Comparison of ENCODE assay signal across 16 mouse cellular contexts in genomic region chr6:89034455-89034854, GRCm38 (mm10).
DNase-seq lines count a peak whose midpoint lies in the region; ATAC-seq and TF ChIP-seq lines count a peak whose summit lies in the region.
"Had no signal": no experiment of that assay in that cellular context is flagged by ENCODE, and none has a peak within 500 bp of the region (broad histone marks: within the 10 kb centered on the region; RNA-seq: fewer than 3 reads in every experiment).

No protein-coding gene starts in this region.

- no peaks in the 10 kb centered on the region for H3K36me3 ChIP-seq in forebrain, embryonic 10.5 days (replicated peaks)
- H3K36me3 ChIP-seq in forebrain, embryonic 11.5 days (ENCODE audit: control insufficient read depth, insufficient read depth, low read length), result no peaks in the 10 kb centered on the region
- no peaks in the 10 kb centered on the region for H3K36me3 ChIP-seq in kidney, adult 2 months (ENCODE audit: control insufficient read depth, insufficient read depth, low read length)
- H3K36me3 ChIP-seq in kidney, embryonic 16.5 days (ENCODE audit: insufficient read depth, low read length), result no peaks in the 10 kb centered on the region
- no peaks in the 10 kb centered on the region for H3K36me3 ChIP-seq in forebrain, embryonic 12.5 days (replicated peaks)
- H3K36me3 ChIP-seq: embryonic facial prominence, embryonic 10.5 days; limb, embryonic 13.5 days; neural tube, embryonic 12.5 days had no signal

- WGBS in forebrain, embryonic 10.5 days, result 62% methylated on average over 3 of the region's 3 CpGs
- WGBS in forebrain, embryonic 11.5 days, result 67% methylated on average over 3 of the region's 3 CpGs
- 55% methylated on average over 3 of the region's 3 CpGs for WGBS in kidney, adult 2 months
- WGBS in kidney, embryonic 16.5 days, result 55% methylated on average over 3 of the region's 3 CpGs
- WGBS in forebrain, embryonic 12.5 days, result 63% methylated on average over 3 of the region's 3 CpGs

- peaks cover 38% of the 10 kb centered on the region for H3K4me1 ChIP-seq in forebrain, embryonic 10.5 days
- H3K4me1 ChIP-seq in forebrain, embryonic 11.5 days (replicated peaks; ENCODE audit: control insufficient read depth, insufficient read depth, low read length), result peaks cover 11% of the 10 kb centered on the region; the same call in 1 of the 2 replicates
- no peaks in the 10 kb centered on the region for H3K4me1 ChIP-seq in kidney, adult 2 months (ENCODE audit: control insufficient read depth, insufficient read depth, low read length)
- peaks cover 10% of the 10 kb centered on the region; the same call in 1 of the 2 replicates for H3K4me1 ChIP-seq in kidney, embryonic 16.5 days (ENCODE audit: insufficient read depth, low read length)
- H3K4me1 ChIP-seq in forebrain, embryonic 12.5 days, result peaks cover 24% of the 10 kb centered on the region
- H3K4me1 ChIP-seq: limb, embryonic 13.5 days had no signal

- H3K4me2 ChIP-seq in forebrain, embryonic 11.5 days (ENCODE audit: low read depth, low read length, severe bottlenecking), result no peak overlapping the region
- H3K4me2 ChIP-seq in kidney, embryonic 16.5 days (replicated peaks; ENCODE audit: low read depth, low read length), result no peak overlapping the region
- no peak overlapping the region for H3K4me2 ChIP-seq in forebrain, embryonic 12.5 days
- H3K4me2 ChIP-seq: limb, embryonic 13.5 days; lung, embryonic 14.5 days had no signal

- ATAC-seq in forebrain, embryonic 11.5 days (replicated peaks; ENCODE audit: low FRiP score), result no peak
- no peak; the same call in 1 of the 2 replicates for ATAC-seq in kidney, embryonic 16.5 days (ENCODE audit: low FRiP score, low TSS enrichment)
- no peak for ATAC-seq in forebrain, embryonic 12.5 days (ENCODE audit: low FRiP score)
- ATAC-seq in CD4-positive, CD25-positive, alpha-beta regulatory T cell, adult 4 months, result no peak
- ATAC-seq: intestine, postnatal 0 days had no signal

- H3K9ac ChIP-seq in forebrain, embryonic 11.5 days (ENCODE audit: low read length), result no peak overlapping the region
- H3K9ac ChIP-seq in kidney, embryonic 16.5 days (replicated peaks; ENCODE audit: low read length), result no peak overlapping the region
- no peak overlapping the region for H3K9ac ChIP-seq in forebrain, embryonic 12.5 days
- H3K9ac ChIP-seq: limb, embryonic 13.5 days; lung, embryonic 14.5 days; neural tube, embryonic 12.5 days had no signal

- H3K27me3 ChIP-seq in forebrain, embryonic 10.5 days (ENCODE audit: poor library complexity, severe bottlenecking), result peaks cover 54% of the 10 kb centered on the region
- no peaks in the 10 kb centered on the region for H3K27me3 ChIP-seq in forebrain, embryonic 11.5 days (ENCODE audit: control insufficient read depth, insufficient read depth, low read length)
- H3K27me3 ChIP-seq in kidney, adult 2 months (replicated peaks; ENCODE audit: control insufficient read depth, insufficient read depth, low read length), result no peaks in the 10 kb centered on the region
- no peaks in the 10 kb centered on the region for H3K27me3 ChIP-seq in kidney, embryonic 16.5 days (ENCODE audit: insufficient read depth, low read length)
- peaks cover 78% of the 10 kb centered on the region for H3K27me3 ChIP-seq in forebrain, embryonic 12.5 days
- H3K27me3 ChIP-seq: Patski had no signal

- H3K4me3 ChIP-seq in forebrain, embryonic 10.5 days, result no peak overlapping the region
- no peak overlapping the region for H3K4me3 ChIP-seq in forebrain, embryonic 11.5 days (ENCODE audit: low read depth, low read length)
- H3K4me3 ChIP-seq in kidney, adult 2 months (ENCODE audit: insufficient read depth, low read depth, low read length), result no peak overlapping the region
- no peak overlapping the region for H3K4me3 ChIP-seq in kidney, embryonic 16.5 days (ENCODE audit: low read length)
- no peak overlapping the region for H3K4me3 ChIP-seq in forebrain, embryonic 12.5 days (replicated peaks)
- H3K4me3 ChIP-seq: embryonic facial prominence, embryonic 10.5 days; erythroblast, embryonic 14.5 days; limb, embryonic 13.5 days; neural tube, embryonic 12.5 days had no signal

- no peak for TF ChIP-seq POLR2A in kidney, adult 2 months (IDR thresholded peaks at IDR 0.05; ENCODE audit: low read depth, low read length)

- DNase-seq in forebrain, embryonic 10.5 days (ENCODE audit: extremely low spot score, low spot score), result no peak
- DNase-seq in forebrain, embryonic 11.5 days (ENCODE audit: low spot score), result no peak
- DNase-seq in kidney, adult 2 months, result peak; percentile 10
- DNase-seq in lung, postnatal 36 days, result peak; percentile 67
- DNase-seq in gastrocnemius, adult 18-20 months (ENCODE audit: low spot score), result no peak
- DNase-seq: right cerebral cortex, postnatal 25 days had no signal

- no peaks in the 10 kb centered on the region for H3K9me3 ChIP-seq in forebrain, embryonic 10.5 days
- H3K9me3 ChIP-seq in forebrain, embryonic 11.5 days (ENCODE audit: control insufficient read depth, low read length), result no peaks in the 10 kb centered on the region
- no peaks in the 10 kb centered on the region for H3K9me3 ChIP-seq in kidney, embryonic 16.5 days (ENCODE audit: low read length)
- no peaks in the 10 kb centered on the region for H3K9me3 ChIP-seq in forebrain, embryonic 12.5 days
- H3K9me3 ChIP-seq: embryonic facial prominence, embryonic 10.5 days; limb, embryonic 13.5 days; neural tube, embryonic 12.5 days had no signal

- H3K27ac ChIP-seq in forebrain, embryonic 10.5 days, result peak overlapping the region; percentile 35; the same call in 1 of the 2 replicates
- no peak overlapping the region for H3K27ac ChIP-seq in forebrain, embryonic 11.5 days (ENCODE audit: low read depth, low read length)
- H3K27ac ChIP-seq in kidney, adult 2 months (ENCODE audit: insufficient read depth, low read depth, low read length), result no peak overlapping the region
- no peak overlapping the region for H3K27ac ChIP-seq in kidney, embryonic 16.5 days (ENCODE audit: low read length)
- H3K27ac ChIP-seq in forebrain, embryonic 12.5 days, result peak overlapping the region; percentile 81
- H3K27ac ChIP-seq: limb, embryonic 13.5 days; neural tube, embryonic 12.5 days had no signal

- no peak for TF ChIP-seq CTCF in kidney, adult 2 months (conservative IDR thresholded peaks at IDR 0.05; ENCODE audit: insufficient read depth, insufficient read length, low read depth, low read length)

Comparison
In these comparisons a context has a peak if more than half of its experiments do, and no peak if none do; other contexts are left out.
1. H3K27ac ChIP-seq: peak in forebrain, embryonic 10.5 days (single experiment) and forebrain, embryonic 12.5 days (single experiment); none in forebrain, embryonic 11.5 days (single experiment), kidney, adult 2 months (single experiment) and kidney, embryonic 16.5 days (single experiment).
2. DNase-seq: peak in kidney, adult 2 months (single experiment) and lung, postnatal 36 days (single experiment); none in forebrain, embryonic 10.5 days (single experiment), forebrain, embryonic 11.5 days (single experiment) and gastrocnemius, adult 18-20 months (single experiment).